ENCODE assay signal across 23 mouse cellular contexts in the genomic region with DNA sequence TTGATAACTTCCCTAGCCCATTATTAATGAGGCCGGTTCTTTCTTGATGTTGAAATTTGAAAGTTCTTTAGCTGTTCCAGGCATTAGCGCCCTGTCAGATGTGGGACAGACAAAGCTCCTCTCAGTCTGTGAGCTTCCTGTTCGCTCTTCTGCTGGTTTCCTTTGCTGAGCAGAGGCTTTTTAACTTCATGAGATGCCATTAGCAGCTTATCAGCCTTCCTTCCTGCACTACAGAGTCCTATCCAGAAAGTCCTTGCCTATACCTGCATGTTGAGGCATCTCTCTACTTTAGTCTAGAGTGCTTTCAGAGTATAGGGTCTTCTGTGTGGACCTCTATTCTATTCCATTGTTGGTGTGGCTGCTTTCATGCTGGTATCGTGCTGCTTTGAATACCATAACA.
DNase-seq lines count a peak whose midpoint lies in the region; ATAC-seq and TF ChIP-seq lines count a peak whose summit lies in the region.
"Had no signal": no experiment of that assay in that cellular context is flagged by ENCODE, and none has a peak within 500 bp of the region (broad histone marks: within the 10 kb centered on the region; RNA-seq: fewer than 3 reads in every experiment).

No protein-coding gene starts in this region.

- no peak for TF ChIP-seq CTCF in cerebellum, adult 2 months (IDR thresholded peaks at IDR 0.05; ENCODE audit: borderline replicate concordance, insufficient read depth, low read depth, low read length)

- DNase-seq in heart, embryonic 10.5 days (ENCODE audit: low spot score): peak; percentile 52
- DNase-seq in heart, postnatal 36 days: no peak
- peak; percentile 17 for DNase-seq in thymus, postnatal 0 days (ENCODE audit: low spot score)
- DNase-seq in thymus, postnatal 10 days (ENCODE audit: low spot score in 2 of 2): no peak
- no peak for DNase-seq in limb, embryonic 10.5 days (ENCODE audit: low spot score)
- DNase-seq in cerebellum, adult 2 months: no peak
- DNase-seq: adrenal gland, adult 2 months; adrenal gland, postnatal 36 days; cerebellum, adult 11 months; cerebellum, adult 9-10 months; cerebellum, postnatal 25 days; gastrocnemius, postnatal 36 days; heart, adult 18-20 months had no signal

- no peak overlapping the region for H3K27ac ChIP-seq in heart, embryonic 10.5 days
- peak overlapping the region; percentile 15; the same call in 1 of the 2 replicates for H3K27ac ChIP-seq in limb, embryonic 10.5 days
- no peak overlapping the region for H3K27ac ChIP-seq in cerebellum, adult 2 months (ENCODE audit: insufficient read depth, low read length)
- H3K27ac ChIP-seq: embryonic facial prominence, embryonic 12.5 days; forebrain, embryonic 15.5 days; hindbrain, embryonic 12.5 days; intestine, embryonic 15.5 days had no signal

- TF ChIP-seq POLR2A in cerebellum, adult 2 months (IDR thresholded peaks at IDR 0.05; ENCODE audit: borderline replicate concordance, insufficient read depth, low read length): no peak

- no peaks in the 10 kb centered on the region for H3K36me3 ChIP-seq in heart, embryonic 10.5 days
- no peaks in the 10 kb centered on the region for H3K36me3 ChIP-seq in limb, embryonic 10.5 days
- H3K36me3 ChIP-seq: embryonic facial prominence, embryonic 12.5 days; forebrain, embryonic 15.5 days; heart, embryonic 12.5 days; hindbrain, embryonic 12.5 days; intestine, embryonic 15.5 days had no signal

- ATAC-seq in CD4-positive, CD25-positive, alpha-beta regulatory T cell, adult 4 months: peak; percentile 65
- ATAC-seq in cerebellum, adult (ENCODE audit: insufficient number of reproducible peaks, low FRiP score, low TSS enrichment): no peak
- ATAC-seq: forebrain, embryonic 15.5 days; hindbrain, embryonic 16.5 days; intestine, embryonic 15.5 days; Patski had no signal

- no peaks in the 10 kb centered on the region for H3K27me3 ChIP-seq in heart, embryonic 10.5 days (ENCODE audit: insufficient read depth, poor library complexity, severe bottlenecking)
- H3K27me3 ChIP-seq in limb, embryonic 10.5 days (ENCODE audit: low read depth, poor library complexity, severe bottlenecking): no peaks in the 10 kb centered on the region
- H3K27me3 ChIP-seq in cerebellum, adult 2 months (ENCODE audit: control insufficient read depth, insufficient read depth, low read length): no peaks in the 10 kb centered on the region
- H3K27me3 ChIP-seq: CH12.LX; embryonic facial prominence, embryonic 12.5 days; forebrain, embryonic 15.5 days; heart, embryonic 12.5 days; hindbrain, embryonic 12.5 days; intestine, embryonic 15.5 days had no signal

- WGBS in heart, embryonic 10.5 days: 66% methylated on average over 4 of the region's 4 CpGs
- WGBS in limb, embryonic 10.5 days: 81% methylated on average over 4 of the region's 4 CpGs
- WGBS in cerebellum, adult 2 months: 51% methylated on average over 4 of the region's 4 CpGs

- no peak overlapping the region for H3K4me3 ChIP-seq in heart, embryonic 10.5 days
- H3K4me3 ChIP-seq in limb, embryonic 10.5 days: no peak overlapping the region
- H3K4me3 ChIP-seq in cerebellum, adult 2 months (replicated peaks; ENCODE audit: insufficient read depth, low read depth, low read length): no peak overlapping the region
- H3K4me3 ChIP-seq: embryonic facial prominence, embryonic 12.5 days; forebrain, embryonic 15.5 days; heart, embryonic 12.5 days; hindbrain, embryonic 12.5 days; intestine, embryonic 15.5 days had no signal

- intact Hi-C loops in heart, postnatal 36 days (cut with DNase I): no loop called here

- no peaks in the 10 kb centered on the region for H3K9me3 ChIP-seq in heart, embryonic 10.5 days
- H3K9me3 ChIP-seq in limb, embryonic 10.5 days (replicated peaks): no peaks in the 10 kb centered on the region
- H3K9me3 ChIP-seq: embryonic facial prominence, embryonic 12.5 days; forebrain, embryonic 15.5 days; heart, embryonic 12.5 days; hindbrain, embryonic 12.5 days; intestine, embryonic 15.5 days had no signal

- no peaks in the 10 kb centered on the region for H3K4me1 ChIP-seq in heart, embryonic 10.5 days
- H3K4me1 ChIP-seq in limb, embryonic 10.5 days: peaks cover 41% of the 10 kb centered on the region
- peaks cover 6% of the 10 kb centered on the region for H3K4me1 ChIP-seq in cerebellum, adult 2 months (ENCODE audit: control insufficient read depth, insufficient read depth, low read length)

Comparison
In these comparisons a context has a peak if more than half of its experiments do, and no peak if none do; other contexts are left out.
1. DNase-seq: peak in heart, embryonic 10.5 days (single experiment) and thymus, postnatal 0 days (single experiment); none in heart, postnatal 36 days (0 of 2), thymus, postnatal 10 days (0 of 2), limb, embryonic 10.5 days (single experiment) and cerebellum, adult 2 months (0 of 2).